Mouse (Mus musculus) adrenal gland, adult 8-10 months (tissue): Measurements from ENCODE around the gene Cd248. TPM values are rescaled to one million over a fixed set of nuclear protein-coding genes. Genes with fewer than 3 reads are reported as not detected.

Experiments used
- DNase-seq: peaks from one replicate; pipeline ENCODE4 v3.0.0; 2022
- total RNA-seq, 4 experiments: library from RNA; stranded (reverse); gene quantifications; 2 replicates each; pipeline ENCODE4 v1.2.4; 2022

The Cd248 gene
- total RNA-seq, 4 experiments from 2014 or later = 8.9 to 11.8 (median 9.2) TPM

- no peak for DNase-seq
Measured at GRCm38 (mm10) chr19:5052166-5052822, 15.6 kb upstream of the Cd248 start.

- no peak for DNase-seq
Measured at GRCm38 (mm10) chr19:5052853-5053252, 15.0 kb upstream of the Cd248 start.

GRCm38 (mm10) chr19:5053909-5054308 is 14.0 kb upstream of the Cd248 start:
- no peak for DNase-seq

- no peak for DNase-seq
Measured at GRCm38 (mm10) chr19:5056251-5056650, 11.6 kb upstream of the Cd248 start.

DNA sequence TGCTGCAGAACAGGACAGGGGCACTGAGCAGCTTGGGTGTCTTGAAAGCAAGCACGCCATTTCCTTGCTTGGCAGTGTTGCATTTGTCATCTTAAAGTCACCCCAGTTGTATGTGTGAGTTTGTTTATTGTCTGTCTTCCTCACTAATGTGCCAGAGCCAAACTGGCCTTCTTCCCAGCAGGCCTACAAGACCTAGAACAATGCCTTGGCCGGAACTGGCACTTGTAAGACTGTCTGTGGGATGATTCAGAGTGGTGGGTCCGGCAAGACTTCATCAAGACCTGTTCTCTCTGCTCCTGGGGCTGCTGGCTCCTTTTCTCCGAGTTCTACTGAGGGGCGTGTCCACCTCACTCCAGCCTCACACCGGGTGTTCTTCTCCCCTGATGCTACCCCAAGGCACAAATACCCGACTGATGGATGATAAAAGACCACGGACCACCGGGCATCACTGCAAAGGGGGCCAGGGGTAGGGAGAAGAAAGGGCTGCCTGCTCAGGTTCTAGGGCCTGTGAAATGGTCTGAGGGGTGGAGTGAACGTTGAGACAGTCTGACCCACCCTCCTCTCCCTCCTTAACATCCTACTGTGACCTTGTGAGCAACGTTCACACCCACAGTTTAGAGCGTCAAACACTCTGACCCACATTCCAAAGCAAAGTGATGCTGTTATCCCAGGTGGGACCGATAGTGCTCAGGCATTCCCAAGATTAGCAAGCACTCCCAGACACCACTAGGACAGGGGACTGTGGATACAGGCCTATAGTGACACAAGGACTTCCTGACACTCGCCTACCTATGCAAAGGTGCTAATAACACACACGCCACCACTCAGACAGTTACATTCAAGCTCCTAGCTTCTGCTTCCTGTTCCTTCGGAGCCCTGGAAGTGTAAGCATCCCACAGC is 9.8 kb upstream of the Cd248 start:
- DNase-seq = no peak

- DNase-seq = no peak
Measured at GRCm38 (mm10) chr19:5058801-5059771, 8.8 kb upstream of the Cd248 start.

- no peak for DNase-seq
Measured at GRCm38 (mm10) chr19:5060365-5061330, 7.2 kb upstream of the Cd248 start.

DNA sequence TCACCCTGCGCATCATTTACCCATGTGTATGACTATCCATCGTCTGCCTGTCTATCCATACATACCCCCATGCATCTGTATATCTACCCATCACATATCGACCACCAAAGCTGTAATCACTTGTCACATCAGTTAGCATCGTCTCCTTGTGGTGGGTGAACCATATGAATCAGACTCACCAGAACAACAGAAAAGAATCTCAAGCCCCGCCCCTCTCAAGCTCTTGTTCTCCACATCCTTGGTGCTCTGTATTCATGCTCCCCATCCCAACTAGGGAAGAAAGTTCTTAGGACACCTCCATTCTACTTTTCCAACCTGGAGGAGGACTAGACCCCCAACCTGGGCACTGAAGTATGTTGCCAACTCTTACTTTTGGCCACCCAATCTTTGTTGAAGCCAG is 5.8 kb upstream of the Cd248 start:
- no peak for DNase-seq

DNA sequence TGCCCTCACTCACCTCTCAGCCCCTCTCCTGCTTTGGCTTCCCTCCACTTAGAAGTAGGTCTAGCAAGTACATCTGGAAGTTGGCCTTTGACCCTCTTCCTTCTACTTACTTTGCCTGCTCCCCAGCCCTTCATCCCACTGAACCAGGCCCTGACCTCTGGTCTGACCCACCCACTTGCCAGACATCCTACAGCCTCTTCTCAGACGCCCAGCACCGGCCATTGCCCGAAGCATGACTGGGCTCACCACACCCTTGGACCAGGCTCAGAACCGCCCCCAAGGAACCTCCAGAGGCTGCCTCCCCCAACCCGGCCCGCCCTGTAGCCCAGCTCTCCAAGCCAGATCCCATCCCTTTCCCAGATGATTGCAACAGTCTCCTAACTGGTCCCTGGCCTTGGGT is 5.4 kb upstream of the Cd248 start:
- DNase-seq = no peak

DNA sequence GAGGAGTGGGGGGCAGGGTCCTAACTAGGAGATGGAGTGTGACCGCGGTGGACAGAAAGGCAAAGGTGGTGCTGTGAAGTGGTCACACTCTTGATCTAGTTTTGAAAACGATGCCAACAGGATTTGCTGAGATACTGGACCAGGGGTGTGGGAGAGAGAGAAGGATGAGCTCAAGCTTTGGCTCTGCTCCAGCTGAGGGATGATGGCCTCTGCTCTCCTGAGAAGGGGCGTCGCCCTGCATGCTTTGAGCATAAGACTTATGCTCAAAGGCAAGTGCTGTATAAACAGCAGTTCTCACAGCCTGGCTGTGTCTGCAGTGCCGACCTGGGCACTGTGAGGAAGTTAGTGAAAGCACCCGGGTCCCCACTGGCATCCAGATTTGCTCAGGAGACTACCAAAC is 2.8 kb upstream of the Cd248 start:
- DNase-seq = no peak

- DNase-seq = no peak
Measured at GRCm38 (mm10) chr19:5067040-5067799, 658 bp upstream of the Cd248 start.

- DNase-seq = no peak
Measured at GRCm38 (mm10) chr19:5068570-5069234, 824 bp downstream of the Cd248 start.

DNA sequence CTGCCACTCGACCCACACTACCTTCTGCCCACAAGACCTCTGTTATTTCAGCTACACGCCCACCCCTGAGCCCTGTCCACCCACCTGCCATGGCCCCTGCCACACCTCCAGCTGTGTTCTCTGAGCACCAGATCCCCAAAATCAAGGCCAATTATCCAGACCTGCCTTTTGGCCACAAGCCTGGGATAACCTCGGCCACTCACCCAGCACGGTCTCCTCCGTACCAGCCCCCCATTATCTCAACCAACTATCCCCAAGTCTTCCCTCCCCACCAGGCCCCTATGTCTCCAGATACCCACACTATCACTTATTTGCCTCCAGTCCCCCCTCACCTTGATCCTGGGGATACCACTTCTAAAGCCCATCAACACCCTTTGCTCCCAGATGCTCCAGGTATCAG is 1.6 kb downstream of the Cd248 start:
- DNase-seq = no peak

DNA sequence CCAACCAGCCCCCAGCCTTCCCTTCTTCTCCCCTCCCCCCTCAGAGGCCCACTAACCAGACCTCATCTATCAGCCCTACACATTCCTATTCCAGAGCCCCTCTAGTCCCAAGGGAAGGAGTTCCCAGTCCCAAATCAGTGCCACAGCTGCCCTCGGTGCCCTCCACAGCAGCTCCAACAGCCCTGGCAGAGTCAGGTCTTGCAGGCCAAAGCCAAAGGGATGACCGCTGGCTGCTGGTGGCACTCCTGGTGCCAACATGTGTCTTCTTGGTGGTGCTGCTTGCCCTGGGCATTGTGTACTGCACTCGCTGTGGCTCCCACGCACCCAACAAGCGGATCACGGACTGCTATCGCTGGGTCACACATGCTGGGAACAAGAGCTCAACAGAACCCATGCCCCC is 2.1 kb downstream of the Cd248 start:
- no peak for DNase-seq

DNA sequence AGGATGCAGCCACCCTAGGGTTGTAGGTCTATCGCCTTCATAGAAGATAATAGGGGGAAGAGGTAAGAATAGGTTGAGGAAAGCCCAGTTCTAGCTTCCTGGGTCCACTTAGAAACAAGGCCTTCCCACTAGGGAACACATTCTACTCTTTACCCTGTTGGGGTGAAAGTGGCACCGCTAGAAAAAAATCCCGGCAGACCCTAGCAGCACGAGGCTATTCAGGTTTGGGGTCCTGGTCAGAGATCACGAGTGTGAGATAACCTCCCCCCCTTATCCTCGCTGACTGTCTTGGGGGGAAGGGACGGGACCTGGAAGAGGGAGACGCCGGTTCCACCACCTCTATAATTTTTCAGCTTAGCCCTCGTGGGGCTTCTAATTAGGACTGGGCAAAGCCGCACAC is 3.2 kb downstream of the Cd248 start:
- DNase-seq = no peak

- peak; percentile 70 for DNase-seq
Measured at GRCm38 (mm10) chr19:5071545-5072369, 3.9 kb downstream of the Cd248 start.

GRCm38 (mm10) chr19:5072389-5073019 is 4.6 kb downstream of the Cd248 start:
- DNase-seq = no peak

DNA sequence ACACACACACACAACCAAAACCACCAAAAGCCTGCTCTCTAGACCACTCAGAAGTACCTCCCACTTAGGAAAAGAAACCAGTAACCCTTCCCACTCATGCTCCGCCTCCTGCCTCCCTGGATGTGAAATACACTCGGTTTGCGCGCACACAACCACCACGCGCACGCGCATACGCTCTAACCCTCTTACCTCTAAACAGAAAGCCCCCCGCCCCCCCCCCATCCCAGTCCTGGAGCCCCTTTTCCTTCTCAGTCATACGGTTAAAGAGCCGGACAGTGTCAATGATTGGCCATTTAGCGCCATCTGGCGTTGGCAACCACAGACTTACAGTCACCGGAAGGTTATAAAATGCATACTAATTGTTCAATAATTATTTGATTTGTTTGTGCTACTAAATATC is 5.2 kb downstream of the Cd248 start:
- DNase-seq = no peak

- no peak for DNase-seq
Measured at GRCm38 (mm10) chr19:5073518-5073917, 5.6 kb downstream of the Cd248 start.
